Mouse (Mus musculus): ENCODE measurements around the gene Ccl4. TPM values are rescaled to one million over a fixed set of nuclear protein-coding genes. Genes with fewer than 3 reads are reported as not detected.

The Ccl4 gene
- polyA plus RNA-seq, 1 experiment from 2014 or later = 1.2 TPM

- H3K9me3 ChIP-seq = no peaks in the 10 kb centered on the region
Measured at GRCm38 (mm10) chr11:83671743-83672142, 9.4 kb downstream of the Ccl4 start.

GRCm38 (mm10) chr11:83675665-83676064, 13.3 kb downstream of the Ccl4 start:
- ATAC-seq (ENCODE audit: extremely low read depth, insufficient number of reproducible peaks, low FRiP score, low TSS enrichment) = no peak
- Histone ChIP-seq H3K27ac (replicated peaks) (no peak overlapping the region), H3K4me1 (0 out of 2 replicates have a peak, but pooled peaks cover 3% of the 10 kb centered on the region), H3K4me3 (no peak overlapping the region), H3K9me3 (no peaks in the 10 kb centered on the region), H3K9ac (no peak overlapping the region), H3K27me3 (replicated peaks) (peaks cover 3% of the 10 kb centered on the region), H3K4me2 (no peak overlapping the region), H3K36me3 (no peaks in the 10 kb centered on the region)
- WGBS = 86% methylated on average over 1 of the region's 1 CpGs

More at GRCm38 (mm10) chr11:83671743-83672142, 9.4 kb downstream of the Ccl4 start:
- peaks cover 3% of the 10 kb centered on the region for H3K27me3 ChIP-seq (replicated peaks)
- no peak overlapping the region for H3K4me3 ChIP-seq
- no peaks in the 10 kb centered on the region for H3K36me3 ChIP-seq
- no peak overlapping the region for H3K9ac ChIP-seq
- no peaks in the 10 kb centered on the region for H3K4me1 ChIP-seq
- H3K27ac ChIP-seq (replicated peaks) = no peak overlapping the region
- H3K4me2 ChIP-seq = no peak overlapping the region
- ATAC-seq (ENCODE audit: extremely low read depth, insufficient number of reproducible peaks, low FRiP score, low TSS enrichment) = no peak

- no peak for ATAC-seq (ENCODE audit: extremely low read depth, insufficient number of reproducible peaks, low FRiP score, low TSS enrichment)
- 70% methylated on average over 1 of the region's 1 CpGs for WGBS
- H3K27ac ChIP-seq (replicated peaks) = no peak overlapping the region
- no peaks in the 10 kb centered on the region for H3K4me1 ChIP-seq
- H3K4me3 ChIP-seq = no peak overlapping the region
- no peak overlapping the region for H3K4me2 ChIP-seq
- no peaks in the 10 kb centered on the region for H3K9me3 ChIP-seq
- no peaks in the 10 kb centered on the region for H3K36me3 ChIP-seq
- 0 out of 2 replicates have a peak, but pooled peaks cover 6% of the 10 kb centered on the region for H3K27me3 ChIP-seq (replicated peaks)
- H3K9ac ChIP-seq = no peak overlapping the region
Measured at GRCm38 (mm10) chr11:83689918-83690317, 27.5 kb downstream of the Ccl4 start.

DNA sequence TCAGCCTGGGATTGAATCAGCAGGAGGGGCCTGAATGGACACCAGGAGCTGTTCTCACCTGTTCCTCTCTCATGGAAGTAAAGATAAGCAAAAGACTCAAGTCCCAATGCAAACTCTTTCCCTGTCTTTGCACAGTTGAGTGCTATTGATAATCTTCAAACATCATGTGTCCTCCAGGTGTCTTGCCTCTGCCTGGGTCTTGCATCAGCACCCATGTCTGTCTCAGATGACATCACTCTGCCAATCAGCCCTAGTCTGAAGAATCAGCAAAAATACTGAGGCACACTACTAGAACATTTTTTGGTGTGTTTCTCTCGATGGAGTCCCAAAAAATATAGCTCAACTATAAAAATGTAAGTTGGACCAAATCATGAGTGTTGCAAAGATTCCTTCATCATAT, 29.6 kb downstream of the Ccl4 start:
- Histone ChIP-seq H3K36me3 (no peaks in the 10 kb centered on the region), H3K27ac (replicated peaks) (no peak overlapping the region), H3K4me2 (no peak overlapping the region), H3K9ac (no peak overlapping the region), H3K27me3 (replicated peaks) (peaks cover 6% of the 10 kb centered on the region; the same call in 1 of the 2 replicates), H3K4me1 (no peaks in the 10 kb centered on the region), H3K4me3 (no peak overlapping the region), H3K9me3 (no peaks in the 10 kb centered on the region)
- no peak for ATAC-seq (ENCODE audit: extremely low read depth, insufficient number of reproducible peaks, low FRiP score, low TSS enrichment)
- WGBS = 27% methylated on average over 1 of the region's 1 CpGs

DNA sequence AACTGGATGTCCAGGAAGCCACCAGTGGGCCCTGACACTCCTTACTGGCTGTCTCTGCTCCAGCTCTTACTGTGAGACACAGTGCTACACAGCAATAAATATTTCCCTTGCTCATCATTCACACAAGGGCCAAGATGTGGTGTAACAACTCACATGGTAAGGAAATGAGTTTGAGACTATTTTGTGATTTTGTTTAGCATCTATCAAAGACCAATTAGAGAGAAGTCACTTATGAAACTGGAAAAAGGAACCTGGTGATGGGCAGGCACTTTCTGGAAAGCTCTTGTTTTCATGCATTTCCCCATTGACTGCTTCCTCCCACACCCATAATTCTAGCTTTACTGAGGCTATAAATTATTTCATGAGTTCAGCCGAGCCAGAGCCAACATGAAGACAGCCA, 41.3 kb downstream of the Ccl4 start, which contains the start of gene Wfdc17:
TSS of gene Wfdc17 (plus strand) at position 287 of the 400 bp plus-strand sequence.
- ATAC-seq (ENCODE audit: extremely low read depth, insufficient number of reproducible peaks, low FRiP score, low TSS enrichment) = no peak
- peaks cover 12% of the 10 kb centered on the region; the same call in 1 of the 2 replicates for H3K27me3 ChIP-seq (replicated peaks)
- H3K4me2 ChIP-seq = no peak within 1 kb of the TSS
- no peak within 1 kb of the TSS for H3K9ac ChIP-seq
- H3K9me3 ChIP-seq = no peaks in the 10 kb centered on the region
- no peaks in the 10 kb centered on the region for H3K36me3 ChIP-seq
- no peak within 1 kb of the TSS for H3K4me3 ChIP-seq
- no peak within 1 kb of the TSS for H3K27ac ChIP-seq (replicated peaks)
- WGBS = 48% methylated on average over 1 of the region's 1 CpGs
- H3K4me1 ChIP-seq = no peaks in the 10 kb centered on the region

GRCm38 (mm10) chr11:83708715-83709114, 46.3 kb downstream of the Ccl4 start, which contains the start of gene Wfdc18:
Gene Wfdc18, plus strand, starts transcription at chr11:83709015.
- no peak within 1 kb of the TSS for H3K4me3 ChIP-seq
- no peaks in the 10 kb centered on the region for H3K36me3 ChIP-seq
- H3K4me1 ChIP-seq = no peaks in the 10 kb centered on the region
- H3K9ac ChIP-seq = no peak within 1 kb of the TSS
- H3K4me2 ChIP-seq = no peak within 1 kb of the TSS
- 70% methylated on average over 4 of the region's 4 CpGs for WGBS
- H3K9me3 ChIP-seq = no peaks in the 10 kb centered on the region
- no peak within 1 kb of the TSS for H3K27ac ChIP-seq (replicated peaks)
- ATAC-seq (ENCODE audit: extremely low read depth, insufficient number of reproducible peaks, low FRiP score, low TSS enrichment) = no peak
- H3K27me3 ChIP-seq (replicated peaks) = peaks cover 5% of the 10 kb centered on the region

DNA sequence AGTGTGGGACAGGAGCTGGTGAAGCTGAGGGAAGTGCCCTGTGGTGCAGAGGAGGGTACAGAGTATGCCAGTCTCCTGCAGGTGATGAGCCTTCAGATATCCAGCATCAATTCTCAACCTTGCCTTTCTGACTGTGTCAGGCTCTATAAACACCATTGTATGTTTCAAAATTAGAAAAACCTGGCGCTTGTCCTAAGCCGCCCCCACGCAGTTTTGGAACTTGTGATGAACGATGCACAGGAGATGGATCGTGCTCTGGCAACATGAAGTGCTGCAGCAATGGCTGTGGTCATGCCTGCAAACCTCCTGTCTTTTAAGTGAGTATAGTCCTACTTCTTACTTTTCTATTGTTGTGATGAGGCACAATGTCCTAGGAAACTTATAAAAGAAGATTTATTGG, 47.3 kb downstream of the Ccl4 start:
- WGBS = 78% methylated on average over 5 of the region's 5 CpGs
- no peaks in the 10 kb centered on the region for H3K4me1 ChIP-seq
- no peak for ATAC-seq (ENCODE audit: extremely low read depth, insufficient number of reproducible peaks, low FRiP score, low TSS enrichment)

GRCm38 (mm10) chr11:83712671-83713070, 50.3 kb downstream of the Ccl4 start:
- 71% methylated on average over 1 of the region's 1 CpGs for WGBS

More for the DNA sequence above, 47.3 kb downstream of the Ccl4 start:
- Histone ChIP-seq H3K27me3 (replicated peaks) (peaks cover 5% of the 10 kb centered on the region), H3K36me3 (no peaks in the 10 kb centered on the region), H3K27ac (replicated peaks) (no peak overlapping the region), H3K9me3 (no peaks in the 10 kb centered on the region), H3K9ac (no peak overlapping the region), H3K4me3 (no peak overlapping the region), H3K4me2 (no peak overlapping the region)

DNA sequence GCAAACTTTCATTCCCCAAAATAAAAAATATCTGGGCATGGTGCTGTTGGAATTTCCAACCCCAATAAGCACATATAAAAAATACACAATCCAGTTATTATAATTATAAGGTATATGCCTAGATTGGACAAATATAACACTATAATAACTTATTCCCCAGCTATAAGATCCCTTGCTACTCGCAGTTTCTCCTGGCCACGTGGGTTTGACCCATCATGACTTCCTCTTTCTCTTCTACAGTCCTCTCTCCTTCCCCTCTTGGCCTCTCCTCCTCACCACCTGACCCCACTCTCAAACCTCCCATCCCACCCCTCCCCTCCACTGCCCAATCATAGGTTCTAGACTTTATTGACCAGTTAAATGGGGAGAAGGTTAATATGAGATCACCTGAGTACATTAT, 51.5 kb downstream of the Ccl4 start:
- WGBS = 84% methylated on average over 2 of the region's 2 CpGs
- Histone ChIP-seq H3K4me3 (no peak overlapping the region), H3K27me3 (replicated peaks) (no peaks in the 10 kb centered on the region; the same call in 1 of the 2 replicates), H3K4me1 (no peaks in the 10 kb centered on the region), H3K4me2 (no peak overlapping the region), H3K9me3 (no peaks in the 10 kb centered on the region), H3K27ac (replicated peaks) (no peak overlapping the region), H3K36me3 (no peaks in the 10 kb centered on the region), H3K9ac (no peak overlapping the region)
- no peak for ATAC-seq (ENCODE audit: extremely low read depth, insufficient number of reproducible peaks, low FRiP score, low TSS enrichment)

More at GRCm38 (mm10) chr11:83712671-83713070, 50.3 kb downstream of the Ccl4 start:
- Histone ChIP-seq H3K9ac (no peak overlapping the region), H3K36me3 (no peaks in the 10 kb centered on the region), H3K4me2 (no peak overlapping the region), H3K27me3 (replicated peaks) (no peaks in the 10 kb centered on the region; the same call in none of the 2 replicates), H3K4me3 (no peak overlapping the region), H3K9me3 (no peaks in the 10 kb centered on the region), H3K4me1 (no peaks in the 10 kb centered on the region), H3K27ac (replicated peaks) (no peak overlapping the region)
- ATAC-seq (ENCODE audit: extremely low read depth, insufficient number of reproducible peaks, low FRiP score, low TSS enrichment) = no peak

Other genes starting within 250 kb of the Ccl4 start
- gene Gas2l2, start 233.1 kb upstream of the Ccl4 start, polyA plus RNA-seq (2015; fragmentation: Nextera tagmentation; extraction: Ambion mirVana) = 0.11 TPM in 1 of 2 replicates, not detected in the other
- gene 1700020L24Rik, start 224.9 kb upstream of the Ccl4 start, polyA plus RNA-seq (2015; fragmentation: Nextera tagmentation; extraction: Ambion mirVana) = 1.4 and 2.1 TPM in 2 replicates
- gene Mmp28, start 199.5 kb upstream of the Ccl4 start, polyA plus RNA-seq (2015; fragmentation: Nextera tagmentation; extraction: Ambion mirVana) = 2.5 and 2.7 TPM in 2 replicates
- gene Taf15, start 189.5 kb upstream of the Ccl4 start, polyA plus RNA-seq (2015; fragmentation: Nextera tagmentation; extraction: Ambion mirVana) = 9.7 and 10.5 TPM in 2 replicates
- not detected in 2 replicates for gene Heatr9, start 140.4 kb upstream of the Ccl4 start, polyA plus RNA-seq (2015; fragmentation: Nextera tagmentation; extraction: Ambion mirVana)
- gene Ccl5, start 132.1 kb upstream of the Ccl4 start, polyA plus RNA-seq (2015; fragmentation: Nextera tagmentation; extraction: Ambion mirVana) = 0.31 and 0.40 TPM in 2 replicates
- gene Ccl9, start 83.9 kb upstream of the Ccl4 start, polyA plus RNA-seq (2015; fragmentation: Nextera tagmentation; extraction: Ambion mirVana) = 2.1 and 2.7 TPM in 2 replicates
- 2.7 and 3.8 TPM in 2 replicates for gene Ccl6, start 69.5 kb upstream of the Ccl4 start, polyA plus RNA-seq (2015; fragmentation: Nextera tagmentation; extraction: Ambion mirVana)
- not detected in 2 replicates for gene Rpl9-ps1, start 17.0 kb upstream of the Ccl4 start, polyA plus RNA-seq (2015; fragmentation: Nextera tagmentation; extraction: Ambion mirVana)
- gene Ccl3, start 13.2 kb upstream of the Ccl4 start, polyA plus RNA-seq (2015; fragmentation: Nextera tagmentation; extraction: Ambion mirVana) = 0.59 and 0.80 TPM in 2 replicates
- gene Wfdc17, start 41.4 kb downstream of the Ccl4 start, polyA plus RNA-seq (2015; fragmentation: Nextera tagmentation; extraction: Ambion mirVana) = 1.1 and 2.0 TPM in 2 replicates
- gene Wfdc18, start 46.4 kb downstream of the Ccl4 start, polyA plus RNA-seq (2015; fragmentation: Nextera tagmentation; extraction: Ambion mirVana) = 3.1 and 3.4 TPM in 2 replicates
- not detected in 2 replicates for gene Wfdc21, start 84.4 kb downstream of the Ccl4 start, polyA plus RNA-seq (2015; fragmentation: Nextera tagmentation; extraction: Ambion mirVana)
- 12.9 and 15.2 TPM in 2 replicates for gene Heatr6, start 91.1 kb downstream of the Ccl4 start, polyA plus RNA-seq (2015; fragmentation: Nextera tagmentation; extraction: Ambion mirVana)
- gene Hnf1b, start 187.5 kb downstream of the Ccl4 start, polyA plus RNA-seq (2015; fragmentation: Nextera tagmentation; extraction: Ambion mirVana) = 0.31 and 1.1 TPM in 2 replicates

Data from heart, embryonic 13.5 days (tissue).